Mouse (Mus musculus) midbrain, postnatal 0 days (tissue): ENCODE measurements at regions not wholly inside any gene's neighbourhood (a gene's known extent, or its start where the extent isn't known, plus 50 kb on each side); places are given as distances from the start of the nearest gene placed in this dataset.

ENCODE experiments used
- ATAC-seq: fragments of 200-750 bp; cut with Nextera tagmentation; 2 replicates; pipeline ENCODE4 v1.8.0; 2017; ENCODE audit warnings: moderate number of reproducible peaks, mild to moderate bottlenecking, moderate TSS enrichment, moderate library complexity; ENCODE audit not compliant: low FRiP score
- DNase-seq: peaks from one replicate; pipeline ENCODE4 v3.0.0-alpha.2; 2015; ENCODE audit warnings: low spot score
- H3K27ac ChIP-seq: fragments of 300-500 bp; sonication (generic); 2 replicates; pipeline ENCODE4 v1.5.1; 2014; ENCODE audit warnings: low read depth, mild to moderate bottlenecking, low read length, mixed read lengths
- H3K27me3 ChIP-seq: fragments of 300-500 bp; sonication (generic); 2 replicates; pipeline ENCODE4 v1.6.1; 2014; ENCODE audit warnings: low read length, control low read depth, mixed read lengths; ENCODE audit not compliant: insufficient read depth
- H3K36me3 ChIP-seq: fragments of 300-500 bp; sonication (generic); 2 replicates; pipeline ENCODE4 v1.6.1; 2014; ENCODE audit warnings: low read length, control low read depth, mixed read lengths; ENCODE audit not compliant: insufficient read depth
- H3K4me1 ChIP-seq: fragments of 300-500 bp; sonication (generic); 2 replicates; pipeline ENCODE4 v1.6.1; 2014; ENCODE audit warnings: mild to moderate bottlenecking, control low read depth, antibody characterized with exemption, low read length, mixed read lengths; ENCODE audit not compliant: insufficient read depth
- H3K4me2 ChIP-seq: fragments of 300-500 bp; sonication (generic); 2 replicates; pipeline ENCODE4 v1.6.1; 2014; ENCODE audit warnings: low read depth, mild to moderate bottlenecking, low read length, mixed read lengths; ENCODE audit not compliant: poor library complexity, severe bottlenecking
- H3K4me3 ChIP-seq: fragments of 300-500 bp; sonication (generic); 2 replicates; pipeline ENCODE4 v1.5.1; 2014; ENCODE audit warnings: low read depth, mild to moderate bottlenecking, low read length, moderate library complexity
- H3K9ac ChIP-seq: fragments of 300-500 bp; sonication (generic); replicated peaks from 2 replicates; pipeline ENCODE4 v1.6.1; 2014; ENCODE audit warnings: mild to moderate bottlenecking, low read length, moderate library complexity, mixed read lengths; ENCODE audit not compliant: poor library complexity, severe bottlenecking
- H3K9me3 ChIP-seq: fragments of 300-500 bp; sonication (generic); 2 replicates; pipeline ENCODE4 v1.6.1; 2016; ENCODE audit warnings: low read length, control low read depth
- CTCF ChIP-seq: IDR thresholded peaks from 2 replicates; pipeline ENCODE4 v1.5.1; 2016; ENCODE audit warnings: antibody characterized with exemption, mild to moderate bottlenecking
- WGBS: fragments of 180-500 bp; shearing (Covaris S2); extraction: QIAGEN DNeasy Blood & Tissue Kit; methylation state at CpG from one replicate; pipeline ENCODE4 v1.1.7; 2014; 5-methylcytosine and 5-hydroxymethylcytosine counted together

DNA sequence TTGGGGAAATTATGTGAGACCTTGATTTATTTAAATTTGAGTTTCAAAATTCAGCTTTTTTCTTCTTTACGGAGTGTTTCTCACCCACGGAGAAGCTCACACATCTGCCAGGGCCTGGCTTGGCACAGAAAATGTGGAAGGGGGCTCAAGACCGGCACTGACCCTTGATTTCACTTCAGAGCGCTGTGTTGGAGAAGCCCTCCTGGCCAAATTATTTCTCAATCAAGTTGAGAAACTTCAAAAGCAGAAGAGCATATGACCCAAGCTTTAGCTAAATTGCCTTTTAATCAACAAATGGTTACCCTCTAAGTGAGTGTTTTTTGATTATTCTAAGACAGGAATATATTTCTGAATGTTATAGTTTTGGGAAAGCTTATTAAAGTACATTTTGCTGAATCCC is 197.2 kb upstream of the Rgmb start:
- no peaks in the 10 kb centered on the region for H3K36me3 ChIP-seq
- TF ChIP-seq CTCF = no peak
- 75% methylated on average over 4 of the region's 4 CpGs for WGBS
- no peak overlapping the region for H3K27ac ChIP-seq
- no peak overlapping the region for H3K4me2 ChIP-seq
- no peak overlapping the region for H3K4me3 ChIP-seq
- H3K4me1 ChIP-seq = no peaks in the 10 kb centered on the region
- ATAC-seq (no peak), DNase-seq (no peak)
- H3K9ac ChIP-seq = no peak overlapping the region
- H3K27me3 ChIP-seq = no peaks in the 10 kb centered on the region
- H3K9me3 ChIP-seq = no peaks in the 10 kb centered on the region

- Histone ChIP-seq H3K4me3 (no peak overlapping the region), H3K9ac (no peak overlapping the region), H3K9me3 (no peaks in the 10 kb centered on the region), H3K4me1 (no peaks in the 10 kb centered on the region), H3K36me3 (no peaks in the 10 kb centered on the region), H3K4me2 (no peak overlapping the region), H3K27ac (no peak overlapping the region), H3K27me3 (no peaks in the 10 kb centered on the region)
- ATAC-seq = peak; percentile 52
- DNase-seq = no peak
- WGBS = 22% methylated on average over 7 of the region's 7 CpGs
- TF ChIP-seq CTCF = no peak
Measured at GRCm38 (mm10) chr17:16004871-16005575, 174.2 kb upstream of the Rgmb start.

DNA sequence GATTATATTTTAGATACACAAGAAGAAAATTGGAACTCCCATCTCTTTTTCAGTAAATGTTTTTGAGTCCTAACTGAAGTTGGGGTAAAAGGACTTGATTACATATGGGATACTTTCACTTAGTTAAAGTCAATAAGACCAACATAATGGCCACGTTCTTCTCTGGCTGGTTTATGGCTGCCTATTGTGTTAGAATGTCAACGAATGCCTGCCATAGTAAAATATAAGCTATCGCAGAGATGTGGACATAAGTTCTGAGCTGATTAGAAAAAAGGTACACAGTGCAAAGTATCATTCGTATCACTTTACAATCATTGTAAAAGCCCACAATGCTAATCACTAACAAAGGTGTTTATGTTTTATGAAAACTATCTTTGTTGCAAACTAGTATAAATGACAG is 173.2 kb upstream of the Rgmb start:
- H3K9me3 ChIP-seq = no peaks in the 10 kb centered on the region
- no peak for ATAC-seq
- H3K4me2 ChIP-seq = no peak overlapping the region
- H3K27me3 ChIP-seq = no peaks in the 10 kb centered on the region
- no peaks in the 10 kb centered on the region for H3K4me1 ChIP-seq
- H3K36me3 ChIP-seq = no peaks in the 10 kb centered on the region
- DNase-seq = no peak
- no peak for TF ChIP-seq CTCF
- WGBS = 84% methylated on average over 4 of the region's 4 CpGs
- H3K27ac ChIP-seq = no peak overlapping the region
- H3K4me3 ChIP-seq = no peak overlapping the region
- H3K9ac ChIP-seq = no peak overlapping the region

DNA sequence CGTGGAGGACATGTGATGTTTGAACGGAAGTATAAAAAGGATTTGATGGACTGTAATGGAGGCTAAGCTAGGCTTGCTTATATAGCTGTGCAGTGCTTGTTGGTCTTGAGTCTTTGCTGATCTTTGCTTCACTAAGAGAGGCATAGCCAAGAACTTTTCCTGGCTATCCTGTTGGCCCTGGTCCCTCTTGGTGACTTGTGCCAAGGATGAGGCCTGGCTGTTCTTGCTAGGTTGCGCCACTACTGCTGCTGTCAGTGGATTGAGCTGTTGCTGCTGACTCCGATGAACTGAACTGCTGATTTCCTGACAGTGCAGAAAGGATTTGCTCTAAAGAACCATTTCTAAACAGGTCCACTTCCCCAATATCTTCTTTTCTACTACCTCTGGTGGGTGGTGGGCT is 167.9 kb upstream of the Rgmb start:
- no peaks in the 10 kb centered on the region for H3K9me3 ChIP-seq

GRCm38 (mm10) chr17:15997289-15997688 is 166.4 kb upstream of the Rgmb start:
- H3K36me3 ChIP-seq = no peaks in the 10 kb centered on the region
- H3K9ac ChIP-seq = no peak overlapping the region
- WGBS = 51% methylated on average over 1 of the region's 1 CpGs
- no peaks in the 10 kb centered on the region for H3K4me1 ChIP-seq
- no peaks in the 10 kb centered on the region for H3K9me3 ChIP-seq
- no peak overlapping the region for H3K27ac ChIP-seq
- no peak overlapping the region for H3K4me2 ChIP-seq
- DNase-seq = no peak
- H3K27me3 ChIP-seq = no peaks in the 10 kb centered on the region
- ATAC-seq = no peak
- TF ChIP-seq CTCF = no peak
- no peak overlapping the region for H3K4me3 ChIP-seq

More for the DNA sequence above, 167.9 kb upstream of the Rgmb start:
- ATAC-seq (no peak), DNase-seq (no peak)
- Histone ChIP-seq H3K27ac (no peak overlapping the region), H3K4me3 (no peak overlapping the region), H3K27me3 (no peaks in the 10 kb centered on the region), H3K36me3 (no peaks in the 10 kb centered on the region), H3K4me1 (no peaks in the 10 kb centered on the region), H3K4me2 (no peak overlapping the region), H3K9ac (no peak overlapping the region)
- WGBS = 95% methylated on average over 4 of the region's 4 CpGs
- no peak for TF ChIP-seq CTCF

- no peak overlapping the region for H3K4me2 ChIP-seq
- no peaks in the 10 kb centered on the region for H3K27me3 ChIP-seq
- TF ChIP-seq CTCF = no peak
- H3K4me3 ChIP-seq = no peak overlapping the region
- no peaks in the 10 kb centered on the region for H3K9me3 ChIP-seq
- 89% methylated on average over 1 of the region's 1 CpGs for WGBS
- no peak overlapping the region for H3K27ac ChIP-seq
- no peak for DNase-seq
- H3K36me3 ChIP-seq = no peaks in the 10 kb centered on the region
- H3K4me1 ChIP-seq = no peaks in the 10 kb centered on the region
- H3K9ac ChIP-seq = no peak overlapping the region
- no peak for ATAC-seq
Measured at GRCm38 (mm10) chr17:15995493-15995892, 164.7 kb upstream of the Rgmb start.
